Mouse (Mus musculus): ENCODE results near the gene BC053393.

DNA sequence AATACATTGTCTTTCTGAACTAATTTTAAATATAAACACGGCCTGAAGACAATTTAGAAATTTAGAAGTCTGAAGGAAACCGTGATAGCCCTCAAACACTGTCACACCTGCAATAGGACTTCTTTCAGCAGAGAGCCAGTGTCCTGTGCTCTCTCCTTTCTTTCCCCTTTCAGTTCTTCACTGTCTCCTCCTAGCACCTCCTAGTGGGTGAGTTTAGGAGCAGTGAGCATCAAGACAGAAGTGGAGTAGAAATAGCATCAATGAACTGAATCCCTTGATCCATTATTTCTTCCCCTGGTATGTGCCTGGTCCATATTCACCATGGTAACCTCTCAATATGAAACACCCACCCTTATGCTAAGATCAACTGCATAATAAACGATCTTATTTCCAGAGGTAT is 65.2 kb downstream of the BC053393 start:
- no peak for TF ChIP-seq CTCF (IDR thresholded peaks at IDR 0.05; ENCODE audit: control insufficient read depth, insufficient read depth, insufficient read length)
- TF ChIP-seq MAX (IDR thresholded peaks at IDR 0.05): no peak
- no peak for TF ChIP-seq CEBPB (IDR thresholded peaks at IDR 0.05; ENCODE audit: low read depth)
- TF ChIP-seq USF1 (IDR thresholded peaks at IDR 0.05; ENCODE audit: low read depth): no peak
- TF ChIP-seq MYOG (IDR thresholded peaks at IDR 0.05; ENCODE audit: control insufficient read depth, extremely low read depth, insufficient read length): no peak
